Mouse (Mus musculus) cerebellum, postnatal 14 days (tissue): ENCODE measurements around the gene Nfix.

Experiments used
- DNase-seq, 2 experiments: peaks; one replicate each; pipeline ENCODE4 v3.0.0; 2021; ENCODE audit warnings: mixed read lengths in 2 of 2

Gene Nfix

DNA sequence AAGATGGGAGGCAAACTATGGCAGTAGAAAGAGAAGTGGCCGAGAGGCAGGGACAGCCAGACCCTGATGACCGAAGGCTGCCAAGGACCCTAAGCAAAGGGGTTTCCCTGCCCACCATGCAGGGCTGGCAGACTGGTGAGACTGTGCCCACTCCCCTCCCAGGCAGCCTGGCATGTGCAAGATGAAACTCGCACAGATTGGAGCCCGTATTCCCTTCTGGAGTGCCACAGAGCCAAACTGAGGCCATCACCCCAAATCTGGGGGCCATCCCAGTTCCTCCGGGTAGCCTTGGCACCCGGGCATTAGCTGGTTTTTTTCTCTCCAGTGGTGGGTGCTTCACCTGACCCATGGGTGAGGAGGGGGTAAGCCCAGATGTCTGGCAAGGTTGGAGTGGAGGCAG is 2.2 kb downstream of the Nfix start:
- peak; percentile 75 to 78 for DNase-seq

DNA sequence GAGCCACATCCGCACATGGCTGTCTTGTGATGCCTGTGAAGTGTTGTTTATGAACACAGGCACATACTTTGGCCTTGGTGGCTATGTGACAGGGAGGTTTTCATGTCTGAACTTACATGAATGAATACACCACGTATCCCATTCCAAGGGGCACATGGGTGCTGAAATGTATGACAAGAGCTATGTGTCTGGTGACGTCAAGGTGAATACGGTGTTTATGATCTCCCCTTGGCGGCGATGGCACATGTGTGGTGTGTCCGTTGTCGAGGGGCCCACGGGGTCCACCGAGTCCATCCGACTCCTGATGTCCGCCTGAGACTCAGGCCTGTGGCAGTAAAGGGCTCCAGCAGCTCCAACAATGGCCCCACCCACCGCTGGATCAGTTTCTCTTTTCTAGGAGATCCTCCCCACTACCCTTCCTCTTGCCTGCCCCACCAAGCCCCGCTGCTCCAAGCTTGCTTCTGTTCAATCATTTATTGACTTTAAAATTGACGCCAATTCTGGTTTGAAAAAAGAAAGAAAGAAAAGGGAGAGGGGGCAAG is 2.8 kb downstream of the Nfix start:
- DNase-seq = peak; percentile 43 to 49

DNA sequence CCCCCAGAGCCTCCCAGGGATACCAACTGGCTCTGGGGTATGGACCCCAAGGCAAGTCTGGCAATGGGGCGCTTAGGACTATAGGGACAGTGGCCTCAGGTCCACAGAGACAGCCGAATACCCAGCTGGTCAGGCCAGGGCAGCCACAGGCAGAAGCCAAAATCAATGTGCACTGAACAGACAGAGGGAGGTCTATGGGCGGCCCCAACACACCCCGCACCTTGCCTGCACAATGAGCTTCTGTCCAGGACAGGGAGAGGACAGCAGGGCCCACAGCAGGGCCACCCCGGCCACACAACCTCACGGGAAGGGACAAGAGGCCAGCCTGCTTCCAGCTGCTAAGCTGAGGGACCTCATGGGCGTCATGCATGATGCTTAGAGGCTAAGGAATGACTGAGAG is 5.7 kb downstream of the Nfix start:
- peak; percentile 65 to 78 for DNase-seq

- peak; percentile 86 to 87 for DNase-seq
Observed at GRCm38 (mm10) chr8:84793791-84794485, 6.2 kb downstream of the Nfix start.

GRCm38 (mm10) chr8:84793134-84793533 is 7.0 kb downstream of the Nfix start:
- peak; percentile 53 to 59 for DNase-seq

- peak; percentile 32 to 47 for DNase-seq
Observed at GRCm38 (mm10) chr8:84792429-84792947, 7.7 kb downstream of the Nfix start.

DNA sequence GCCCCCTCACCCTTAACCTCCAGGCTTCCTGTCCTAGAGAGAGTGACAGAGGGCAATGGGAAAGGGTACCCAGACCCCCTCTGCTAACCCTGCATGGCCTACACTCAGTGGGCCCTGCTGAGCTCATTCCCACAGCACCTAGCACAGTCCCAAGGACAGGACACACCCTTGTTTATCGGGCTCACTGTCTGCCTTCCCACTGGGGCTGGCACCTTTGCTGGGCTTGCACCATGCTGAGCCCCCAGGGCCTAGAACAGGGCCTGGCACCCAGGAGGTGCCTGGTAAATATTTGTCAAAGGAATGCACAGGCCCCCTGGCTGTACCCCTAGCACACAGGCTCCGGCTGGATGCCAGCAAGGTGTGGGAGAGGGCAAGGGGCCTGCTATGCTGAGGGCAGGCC is 9.6 kb downstream of the Nfix start:
- DNase-seq = peak in 1 of 2 experiments; percentile 43

GRCm38 (mm10) chr8:84789855-84790486 is 10.2 kb downstream of the Nfix start:
- DNase-seq = peak; percentile 88 to 94

DNA sequence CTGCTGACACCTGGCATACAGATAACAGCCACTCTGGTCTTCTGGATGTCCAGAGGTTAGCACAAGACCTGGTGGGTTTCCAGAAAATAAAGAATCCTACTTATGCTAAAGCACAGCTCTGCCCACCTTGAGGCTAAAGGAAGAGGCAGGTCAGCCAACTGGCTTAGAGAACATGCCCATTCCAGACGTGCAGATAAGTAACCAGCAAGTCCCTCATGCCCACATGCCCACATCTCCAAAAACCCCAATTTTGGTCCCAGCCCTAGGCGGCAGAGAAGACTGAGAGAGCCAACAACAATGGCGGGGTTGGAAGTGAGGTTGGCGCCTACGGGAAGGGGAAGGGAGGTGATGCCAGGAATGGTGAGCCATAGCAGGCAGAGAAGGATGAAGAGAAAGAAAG is 10.8 kb downstream of the Nfix start:
- DNase-seq = no peak

GRCm38 (mm10) chr8:84788896-84789295 is 11.2 kb downstream of the Nfix start:
- peak in 1 of 2 experiments; percentile 62 for DNase-seq

GRCm38 (mm10) chr8:84787523-84788302 is 12.4 kb downstream of the Nfix start:
- DNase-seq = peak; percentile 79 to 83

DNA sequence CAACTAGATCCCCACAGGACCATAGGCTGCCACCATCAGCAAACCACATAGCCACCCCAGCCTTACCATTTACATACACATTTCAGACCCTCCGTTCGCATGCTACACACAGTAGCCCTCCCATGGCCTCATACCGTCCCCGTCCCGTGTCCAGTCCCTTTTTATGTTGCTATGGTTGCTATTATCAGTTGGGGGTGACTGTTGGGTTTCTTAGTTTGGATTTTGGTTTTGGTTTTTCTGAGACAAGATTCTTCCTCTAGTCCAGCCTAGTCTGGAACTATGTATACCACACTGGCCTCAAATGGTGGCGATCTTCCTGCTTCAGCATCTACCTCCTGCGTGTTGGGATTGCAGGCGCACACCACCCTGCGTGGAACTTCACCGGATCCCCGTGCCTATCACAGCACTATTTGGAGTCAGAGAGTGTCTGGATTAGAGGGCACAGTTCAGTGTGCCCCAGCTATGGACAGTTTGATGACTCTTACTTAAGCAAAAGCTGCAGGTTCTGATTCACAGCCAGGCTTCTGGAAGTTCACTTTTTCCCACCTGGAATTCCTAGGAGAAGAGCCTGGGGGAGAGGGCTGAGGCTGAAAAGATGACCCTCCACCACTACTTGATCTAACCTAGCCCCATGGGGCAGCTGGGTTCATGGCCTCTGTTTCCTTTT is 13.2 kb downstream of the Nfix start:
- peak; percentile 32 to 53 for DNase-seq

GRCm38 (mm10) chr8:84785756-84786677 is 14.1 kb downstream of the Nfix start:
- peak; percentile 60 to 64 for DNase-seq

DNA sequence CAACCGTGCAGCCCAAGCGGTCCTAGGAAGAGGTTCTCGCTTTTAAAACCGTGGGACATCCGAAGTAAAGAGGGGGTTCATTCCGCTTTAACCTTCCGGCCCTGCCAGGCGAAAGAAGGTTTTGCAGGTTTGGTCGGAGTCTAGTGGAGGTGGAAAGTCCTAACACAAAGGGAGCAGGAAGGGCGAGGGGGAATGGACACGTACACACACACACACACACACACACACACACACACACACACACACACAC is 14.7 kb downstream of the Nfix start:
- no peak for DNase-seq

- peak; percentile 63 to 70 for DNase-seq
Observed at GRCm38 (mm10) chr8:84784681-84785505, 15.3 kb downstream of the Nfix start.

DNA sequence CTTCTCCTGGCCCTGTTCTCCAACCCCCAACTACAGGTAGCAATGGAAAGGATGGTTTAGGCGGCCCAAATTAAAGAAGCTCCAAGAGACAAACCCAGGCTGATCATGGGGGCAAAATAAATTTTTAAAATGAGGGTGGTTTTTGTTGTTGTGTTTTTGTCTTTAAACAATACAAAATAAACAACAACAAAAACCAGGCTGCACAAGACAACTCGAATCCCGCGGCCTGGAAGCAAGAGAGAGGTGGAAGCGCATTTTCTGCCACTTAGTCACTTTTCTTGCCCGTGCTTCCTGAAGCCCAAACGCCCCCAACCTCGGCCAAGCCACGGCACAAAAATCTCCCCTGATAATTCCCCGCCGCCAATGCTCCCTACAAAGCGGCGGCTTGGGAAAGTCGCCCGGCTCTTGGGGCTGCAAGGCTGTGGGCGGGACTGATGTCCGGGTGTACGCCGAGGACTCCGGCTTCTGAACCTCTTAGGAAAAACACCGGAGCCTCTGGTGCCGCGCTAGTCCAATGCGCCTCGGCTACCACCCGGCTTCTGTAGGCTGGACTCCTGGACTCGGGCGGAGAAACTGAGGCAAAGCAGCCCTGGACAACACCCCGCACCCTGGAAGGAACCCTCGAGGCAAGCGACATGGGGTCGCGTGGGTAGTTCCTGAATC is 16.1 kb downstream of the Nfix start:
- DNase-seq = peak in 1 of 2 experiments; percentile 61

- DNase-seq = no peak
Observed at GRCm38 (mm10) chr8:84783198-84783918, 16.8 kb downstream of the Nfix start.

DNA sequence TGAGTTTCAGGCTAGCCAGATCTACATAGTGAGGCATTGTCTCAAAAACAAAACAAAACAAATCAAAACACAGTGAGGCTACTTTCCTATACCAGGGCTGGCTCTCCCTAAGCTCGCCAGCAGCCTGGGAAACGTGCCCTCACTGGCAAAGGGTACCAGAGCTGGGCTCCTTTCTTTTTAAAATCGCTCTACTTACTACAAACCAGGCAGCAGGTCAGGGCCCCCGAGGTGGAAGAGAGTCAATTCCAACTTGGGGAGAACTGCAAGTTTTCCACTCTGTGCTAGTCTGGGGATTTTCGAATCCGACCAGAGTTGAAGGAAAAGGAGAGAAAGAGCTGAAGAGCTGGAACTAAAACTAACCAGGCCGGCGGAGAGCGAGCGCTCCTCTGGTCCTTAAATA is 17.5 kb downstream of the Nfix start:
- DNase-seq = peak; percentile 70 to 74

- DNase-seq = peak; percentile 47 to 69
Observed at GRCm38 (mm10) chr8:84781686-84782505, 18.2 kb downstream of the Nfix start.
